Mouse (Mus musculus) limb, embryonic 14.5 days (tissue): ENCODE measurements around the gene Mbnl1. TPM values are rescaled to one million over a fixed set of nuclear protein-coding genes. Genes with fewer than 3 reads are reported as not detected.
A peak's percentile ranks its signal among the peaks of the same experiment; 100 is the strongest.

ENCODE experiments used
- ATAC-seq: fragments of 200-750 bp; cut with Nextera tagmentation; 2 replicates; pipeline ENCODE4 v1.8.0; 2017; ENCODE audit warnings: low read depth, moderate number of reproducible peaks, moderate TSS enrichment; ENCODE audit not compliant: low FRiP score
- DNase-seq: peaks from one replicate; pipeline ENCODE4 v3.0.0-alpha.2; 2015; ENCODE audit warnings: low spot score
- H3K27ac ChIP-seq: fragments of 300-500 bp; sonication (generic); replicated peaks from 2 replicates; pipeline ENCODE4 v1.5.1; 2014; ENCODE audit warnings: low read depth, mild to moderate bottlenecking, low read length, moderate library complexity, mixed read lengths
- H3K27me3 ChIP-seq: fragments of 300-500 bp; sonication (generic); 2 replicates; pipeline ENCODE4 v1.6.1; 2014; ENCODE audit warnings: low read length, mixed read lengths; ENCODE audit not compliant: control insufficient read depth, insufficient read depth
- H3K36me3 ChIP-seq: fragments of 300-500 bp; sonication (generic); 2 replicates; pipeline ENCODE4 v1.6.1; 2014; ENCODE audit warnings: mild to moderate bottlenecking, low read length, moderate library complexity, mixed read lengths; ENCODE audit not compliant: control insufficient read depth, insufficient read depth
- H3K4me1 ChIP-seq: fragments of 300-500 bp; sonication (generic); 2 replicates; pipeline ENCODE4 v1.6.1; 2014; ENCODE audit warnings: antibody characterized with exemption, low read length, mixed read lengths; ENCODE audit not compliant: control insufficient read depth, insufficient read depth
- H3K4me2 ChIP-seq: fragments of 300-500 bp; sonication (generic); replicated peaks from 2 replicates; pipeline ENCODE4 v1.6.1; 2014; ENCODE audit warnings: low read depth, mild to moderate bottlenecking, low read length, moderate library complexity; ENCODE audit not compliant: severe bottlenecking
- H3K4me3 ChIP-seq: fragments of 300-500 bp; sonication (generic); replicated peaks from 2 replicates; pipeline ENCODE4 v1.5.1; 2014; ENCODE audit warnings: low read length
- H3K9ac ChIP-seq: fragments of 300-500 bp; sonication (generic); 2 replicates; pipeline ENCODE4 v1.6.1; 2014; ENCODE audit warnings: mild to moderate bottlenecking, low read depth, low read length, moderate library complexity; ENCODE audit not compliant: severe bottlenecking
- H3K9me3 ChIP-seq: fragments of 300-500 bp; sonication (generic); 2 replicates; pipeline ENCODE4 v1.6.1; 2016; ENCODE audit warnings: low read length; ENCODE audit not compliant: control insufficient read depth
- POLR2A ChIP-seq: fragments of 200-500 bp; IDR thresholded peaks from 2 replicates; pipeline ENCODE4 v1.8.0; 2012; ENCODE audit warnings: inconsistent platforms, mild to moderate bottlenecking, moderate library complexity, borderline replicate concordance; ENCODE audit not compliant: insufficient read depth, insufficient read length; ENCODE audit errors: extremely low read depth
- WGBS: fragments of 180-500 bp; shearing (Covaris S2); extraction: QIAGEN DNeasy Blood & Tissue Kit; methylation state at CpG from one replicate; pipeline ENCODE4 v1.1.7; 2014; 5-methylcytosine and 5-hydroxymethylcytosine counted together
- polyA plus RNA-seq, 2 experiments: library from polyadenylated mRNA; depleted of rRNA in 1 of 2; stranded (reverse) in 1 of 2; unstranded in 1 of 2; fragments of >200 nt; fragmentation: Nextera tagmentation in 1 of 2; extraction: Ambion mirVana in 1 of 2; gene quantifications; 2 replicates each; pipeline versions ENCODE4 v1.2.1 to v1.2.3; 2012 to 2014

Mbnl1 gene
- polyA plus RNA-seq, 2 experiments: 40.2 to 124 TPM

- no peak overlapping the region for H3K9ac ChIP-seq
- 63% methylated on average over 5 of the region's 5 CpGs for WGBS
- no peaks in the 10 kb centered on the region for H3K9me3 ChIP-seq
- no peak for TF ChIP-seq POLR2A
- no peak for DNase-seq
- H3K27me3 ChIP-seq: no peaks in the 10 kb centered on the region
- no peak overlapping the region for H3K27ac ChIP-seq
- H3K4me2 ChIP-seq: no peak overlapping the region
- no peaks in the 10 kb centered on the region for H3K36me3 ChIP-seq
- H3K4me3 ChIP-seq: no peak overlapping the region
- H3K4me1 ChIP-seq: peaks cover 24% of the 10 kb centered on the region
- ATAC-seq: no peak
Measured at GRCm38 (mm10) chr3:60504775-60505430, 32.3 kb downstream of the Mbnl1 start.

GRCm38 (mm10) chr3:60506821-60507220, 34.2 kb downstream of the Mbnl1 start:
- ATAC-seq (no peak), DNase-seq (no peak)
- H3K4me2 ChIP-seq: no peak overlapping the region
- WGBS: 79% methylated on average over 5 of the region's 5 CpGs
- TF ChIP-seq POLR2A: no peak
- no peaks in the 10 kb centered on the region for H3K9me3 ChIP-seq
- H3K4me3 ChIP-seq: no peak overlapping the region
- peaks cover 21% of the 10 kb centered on the region for H3K4me1 ChIP-seq
- no peaks in the 10 kb centered on the region for H3K27me3 ChIP-seq
- H3K27ac ChIP-seq: no peak overlapping the region
- H3K36me3 ChIP-seq: no peaks in the 10 kb centered on the region
- no peak overlapping the region for H3K9ac ChIP-seq

- Histone ChIP-seq H3K9me3 (no peaks in the 10 kb centered on the region), H3K36me3 (no peaks in the 10 kb centered on the region), H3K9ac (no peak overlapping the region), H3K27me3 (no peaks in the 10 kb centered on the region), H3K4me1 (peaks cover 21% of the 10 kb centered on the region), H3K4me2 (no peak overlapping the region), H3K4me3 (no peak overlapping the region), H3K27ac (no peak overlapping the region)
- DNase-seq (no peak), ATAC-seq (no peak)
- WGBS: 77% methylated on average over 3 of the region's 3 CpGs
- TF ChIP-seq POLR2A: no peak
Measured at GRCm38 (mm10) chr3:60507496-60507895, 34.9 kb downstream of the Mbnl1 start.

- Histone ChIP-seq H3K4me1 (peaks cover 22% of the 10 kb centered on the region), H3K9ac (no peak overlapping the region), H3K9me3 (no peaks in the 10 kb centered on the region), H3K27me3 (no peaks in the 10 kb centered on the region), H3K36me3 (no peaks in the 10 kb centered on the region), H3K4me2 (no peak overlapping the region), H3K27ac (no peak overlapping the region), H3K4me3 (no peak overlapping the region)
- ATAC-seq (no peak), DNase-seq (no peak)
- WGBS: 94% methylated on average over 2 of the region's 2 CpGs
- TF ChIP-seq POLR2A: no peak
Measured at GRCm38 (mm10) chr3:60507979-60508378, 35.3 kb downstream of the Mbnl1 start.

- 91% methylated on average over 3 of the region's 3 CpGs for WGBS
- Histone ChIP-seq H3K9ac (no peak overlapping the region), H3K4me3 (no peak overlapping the region), H3K27me3 (no peaks in the 10 kb centered on the region), H3K36me3 (no peaks in the 10 kb centered on the region), H3K4me2 (no peak overlapping the region), H3K9me3 (no peaks in the 10 kb centered on the region), H3K4me1 (peaks cover 9% of the 10 kb centered on the region), H3K27ac (no peak overlapping the region)
- DNase-seq (no peak), ATAC-seq (no peak)
- TF ChIP-seq POLR2A: no peak
Measured at GRCm38 (mm10) chr3:60511197-60511596, 38.6 kb downstream of the Mbnl1 start.

GRCm38 (mm10) chr3:60513337-60513736, 40.7 kb downstream of the Mbnl1 start:
- ATAC-seq (no peak), DNase-seq (peak; percentile 41)
- no peak overlapping the region for H3K9ac ChIP-seq

More at GRCm38 (mm10) chr3:60513337-60513736, 40.7 kb downstream of the Mbnl1 start:
- Histone ChIP-seq H3K4me1 (peaks cover 12% of the 10 kb centered on the region), H3K36me3 (no peaks in the 10 kb centered on the region), H3K27ac (no peak overlapping the region), H3K4me2 (no peak overlapping the region), H3K27me3 (no peaks in the 10 kb centered on the region), H3K9me3 (no peaks in the 10 kb centered on the region), H3K4me3 (no peak overlapping the region)
- WGBS: 48% methylated on average over 7 of the region's 7 CpGs
- TF ChIP-seq POLR2A: no peak
